Mouse (Mus musculus) hindbrain, embryonic 14.5 days (tissue): ENCODE data around the gene Fmod. TPM values are rescaled to one million over a fixed set of nuclear protein-coding genes. Genes with fewer than 3 reads are reported as not detected.

Experiments used
- ATAC-seq: fragments of 200-750 bp; cut with Nextera tagmentation; 2 replicates; pipeline ENCODE4 v1.8.0; 2017; ENCODE audit warnings: moderate number of reproducible peaks, mild to moderate bottlenecking, moderate TSS enrichment, moderate library complexity; ENCODE audit not compliant: low FRiP score
- DNase-seq: peaks from one replicate; pipeline ENCODE4 v3.0.0-alpha.2; 2015; ENCODE audit warnings: low spot score
- H3K27ac ChIP-seq: fragments of 300-500 bp; sonication (generic); 2 replicates; pipeline ENCODE4 v1.5.1; 2014; ENCODE audit warnings: mild to moderate bottlenecking, moderate library complexity
- H3K27me3 ChIP-seq: fragments of 300-500 bp; sonication (generic); 2 replicates; pipeline ENCODE4 v1.6.1; 2014; ENCODE audit warnings: mild to moderate bottlenecking, low read length, mixed read lengths; ENCODE audit not compliant: control insufficient read depth, insufficient read depth
- H3K36me3 ChIP-seq: fragments of 300-500 bp; sonication (generic); replicated peaks from 2 replicates; pipeline ENCODE4 v1.6.1; 2014; ENCODE audit not compliant: control insufficient read depth, insufficient read depth
- H3K4me1 ChIP-seq: fragments of 300-500 bp; sonication (generic); replicated peaks from 2 replicates; pipeline ENCODE4 v1.6.1; 2014; ENCODE audit warnings: antibody characterized with exemption, low read length, mixed read lengths; ENCODE audit not compliant: control insufficient read depth, insufficient read depth
- H3K4me2 ChIP-seq: fragments of 300-500 bp; sonication (generic); replicated peaks from 2 replicates; pipeline ENCODE4 v1.6.1; 2014; ENCODE audit warnings: mild to moderate bottlenecking, moderate library complexity
- H3K4me3 ChIP-seq: fragments of 300-500 bp; sonication (generic); replicated peaks from 2 replicates; pipeline ENCODE4 v1.5.1; 2014; ENCODE audit warnings: mild to moderate bottlenecking, low read length
- H3K9ac ChIP-seq: fragments of 300-500 bp; sonication (generic); 2 replicates; pipeline ENCODE4 v1.6.1; 2014
- H3K9me3 ChIP-seq: fragments of 300-500 bp; sonication (generic); 2 replicates; pipeline ENCODE4 v1.6.1; 2016; ENCODE audit warnings: low read length; ENCODE audit not compliant: control insufficient read depth
- WGBS: fragments of 180-500 bp; shearing (Covaris S2); extraction: QIAGEN DNeasy Blood & Tissue Kit; methylation state at CpG from one replicate; pipeline ENCODE4 v1.1.7; 2014; 5-methylcytosine and 5-hydroxymethylcytosine counted together
- polyA plus RNA-seq: library from polyadenylated mRNA; unstranded; fragments of >200 nt; fragmentation: Nextera tagmentation; extraction: Ambion mirVana; gene quantifications from 2 replicates; pipeline ENCODE4 v1.2.1, GENCODE M21; 2014

Gene Fmod
- polyA plus RNA-seq, 1 experiment from 2014 or later = 5.3 TPM

DNA sequence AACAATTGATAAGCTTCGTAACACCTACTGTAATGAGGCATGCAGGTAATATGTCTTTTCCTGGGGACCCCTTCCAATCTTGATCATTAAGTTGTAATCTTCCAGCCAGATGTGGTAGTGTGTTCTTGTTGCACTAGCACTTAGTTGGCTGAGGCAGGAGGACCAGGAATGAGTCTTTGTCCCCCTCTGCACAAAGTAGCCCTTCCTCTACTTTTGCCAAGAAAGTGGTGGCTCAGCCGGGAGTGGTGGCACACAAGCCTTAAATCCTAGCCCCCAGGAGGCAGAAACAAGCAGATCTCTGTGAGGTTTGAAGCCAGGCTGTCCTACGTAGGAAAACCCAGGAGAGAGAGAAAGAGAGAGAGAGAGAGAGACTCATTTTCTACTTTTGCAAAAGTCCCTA lies 24.9 kb downstream of the Fmod start:
- Histone ChIP-seq H3K27ac (peak overlapping the region; percentile 97), H3K4me2 (0 out of 2 replicates have a peak overlapping the region, but pooled peaks have one; percentile 46), H3K27me3 (no peaks in the 10 kb centered on the region), H3K9ac (no peak overlapping the region), H3K4me1 (peaks cover 64% of the 10 kb centered on the region), H3K9me3 (no peaks in the 10 kb centered on the region), H3K4me3 (no peak overlapping the region), H3K36me3 (no peaks in the 10 kb centered on the region)
- ATAC-seq = no peak
- WGBS = 37% methylated on average over 3 of the region's 3 CpGs
- no peak for DNase-seq

- H3K4me1 ChIP-seq = peaks cover 70% of the 10 kb centered on the region
- 3% methylated on average over 10 of the region's 11 CpGs for WGBS
These were observed 25.5 kb downstream of the Fmod start for GRCm38 (mm10) chr1:134062411-134063085.

GRCm38 (mm10) chr1:134063086-134063772 lies 26.2 kb downstream of the Fmod start:
- WGBS = 0% methylated on average over 33 of the region's 33 CpGs
- H3K27me3 ChIP-seq = no peaks in the 10 kb centered on the region
- peak; percentile 76 for DNase-seq

More at GRCm38 (mm10) chr1:134062411-134063085, 25.5 kb downstream of the Fmod start:
- Histone ChIP-seq H3K9me3 (no peaks in the 10 kb centered on the region), H3K27me3 (no peaks in the 10 kb centered on the region), H3K4me3 (no peak overlapping the region), H3K36me3 (no peaks in the 10 kb centered on the region), H3K4me2 (peak overlapping the region; percentile 46), H3K9ac (peak overlapping the region; percentile 42; the same call in 1 of the 2 replicates), H3K27ac (peak overlapping the region; percentile 97)
- ATAC-seq = peak; percentile 52
- peak; percentile 71 for DNase-seq

DNA sequence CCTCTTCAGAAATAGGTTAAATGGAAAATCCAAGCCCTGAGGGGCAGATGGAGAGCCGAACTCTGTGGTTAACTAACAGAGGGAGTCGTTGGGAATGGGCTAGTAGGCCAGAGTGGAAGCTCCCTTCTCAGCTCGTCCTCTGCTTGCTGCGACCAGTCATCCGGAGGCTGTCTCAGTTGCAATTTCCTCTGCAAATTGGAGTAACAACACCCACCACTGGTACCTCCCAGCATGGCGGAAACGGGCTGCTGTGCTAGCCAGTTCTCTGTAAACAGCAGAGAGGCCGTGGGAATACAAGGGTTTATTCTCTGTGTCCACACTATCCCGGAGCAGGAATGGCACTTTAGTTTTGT lies 26.7 kb downstream of the Fmod start:
- Histone ChIP-seq H3K4me3 (no peak overlapping the region), H3K36me3 (no peaks in the 10 kb centered on the region), H3K9ac (peak overlapping the region; percentile 42), H3K4me1 (peaks cover 74% of the 10 kb centered on the region), H3K9me3 (no peaks in the 10 kb centered on the region), H3K27me3 (no peaks in the 10 kb centered on the region), H3K4me2 (peak overlapping the region; percentile 46), H3K27ac (peak overlapping the region; percentile 97)
- ATAC-seq (0 out of 2 replicates have a peak, but pooled peaks have one; percentile 0), DNase-seq (no peak)
- 5% methylated on average over 9 of the region's 9 CpGs for WGBS

More at GRCm38 (mm10) chr1:134063086-134063772, 26.2 kb downstream of the Fmod start:
- Histone ChIP-seq H3K4me1 (peaks cover 74% of the 10 kb centered on the region), H3K36me3 (no peaks in the 10 kb centered on the region), H3K4me2 (peak overlapping the region; percentile 46), H3K4me3 (no peak overlapping the region), H3K27ac (peak overlapping the region; percentile 97), H3K9ac (peak overlapping the region; percentile 42), H3K9me3 (no peaks in the 10 kb centered on the region)
- peak; percentile 74 for ATAC-seq

- no peaks in the 10 kb centered on the region for H3K27me3 ChIP-seq
- peak overlapping the region; percentile 42; the same call in 1 of the 2 replicates for H3K9ac ChIP-seq
- peak overlapping the region; percentile 97 for H3K27ac ChIP-seq
- H3K4me3 ChIP-seq = no peak overlapping the region
- DNase-seq = no peak
- H3K36me3 ChIP-seq = no peaks in the 10 kb centered on the region
- H3K4me1 ChIP-seq = peaks cover 74% of the 10 kb centered on the region
- 69% methylated on average over 2 of the region's 2 CpGs for WGBS
- no peak for ATAC-seq
- peak overlapping the region; percentile 46; the same call in 1 of the 2 replicates for H3K4me2 ChIP-seq
- no peaks in the 10 kb centered on the region for H3K9me3 ChIP-seq
These were observed 27.3 kb downstream of the Fmod start for GRCm38 (mm10) chr1:134064296-134064831.

GRCm38 (mm10) chr1:134065241-134065809 lies 28.3 kb downstream of the Fmod start:
- Histone ChIP-seq H3K27me3 (no peaks in the 10 kb centered on the region), H3K9me3 (no peaks in the 10 kb centered on the region), H3K4me1 (peaks cover 67% of the 10 kb centered on the region), H3K27ac (peak overlapping the region; percentile 58), H3K4me3 (no peak overlapping the region), H3K36me3 (no peaks in the 10 kb centered on the region), H3K4me2 (no peak overlapping the region), H3K9ac (no peak overlapping the region)
- ATAC-seq (no peak), DNase-seq (no peak)
- 71% methylated on average over 4 of the region's 4 CpGs for WGBS

- Histone ChIP-seq H3K4me1 (peaks cover 69% of the 10 kb centered on the region), H3K27ac (peak overlapping the region; percentile 43)
- ATAC-seq = no peak
These were observed 29.5 kb downstream of the Fmod start for GRCm38 (mm10) chr1:134066554-134066953.

GRCm38 (mm10) chr1:134067143-134067619 lies 30.1 kb downstream of the Fmod start:
- 0 out of 2 replicates have a peak overlapping the region, but pooled peaks have one; percentile 3 for H3K9ac ChIP-seq
- no peak for DNase-seq
- no peaks in the 10 kb centered on the region for H3K27me3 ChIP-seq
- 9% methylated on average over 7 of the region's 8 CpGs for WGBS
- H3K4me2 ChIP-seq = 0 out of 2 replicates have a peak overlapping the region, but pooled peaks have one; percentile 15
- H3K27ac ChIP-seq = peak overlapping the region; percentile 43
- no peaks in the 10 kb centered on the region for H3K9me3 ChIP-seq
- H3K36me3 ChIP-seq = no peaks in the 10 kb centered on the region
- no peak overlapping the region for H3K4me3 ChIP-seq
- no peak for ATAC-seq
- H3K4me1 ChIP-seq = peaks cover 67% of the 10 kb centered on the region

More at GRCm38 (mm10) chr1:134066554-134066953, 29.5 kb downstream of the Fmod start:
- H3K4me3 ChIP-seq = no peak overlapping the region
- H3K9ac ChIP-seq = 0 out of 2 replicates have a peak overlapping the region, but pooled peaks have one; percentile 3
- no peaks in the 10 kb centered on the region for H3K36me3 ChIP-seq
- 45% methylated on average over 3 of the region's 3 CpGs for WGBS
- no peaks in the 10 kb centered on the region for H3K9me3 ChIP-seq
- H3K4me2 ChIP-seq = no peak overlapping the region
- no peak for DNase-seq
- no peaks in the 10 kb centered on the region for H3K27me3 ChIP-seq
